Mouse (Mus musculus) right cerebral cortex, postnatal 36 days (tissue): ENCODE results near the gene Ubald2.
A peak's percentile ranks its signal among the peaks of the same experiment; 100 is the strongest.
"Not testable (repeated sequence)": the region's sequence is repeated elsewhere in the genome, so short reads cannot be mapped to it uniquely, and the experiment has no call there.

Experiments used
- DNase-seq, 2 experiments: peaks; one replicate each; pipeline ENCODE4 v3.0.0; 2022; ENCODE audit warnings: low spot score in 2 of 2, mixed read lengths in 1 of 2

The Ubald2 gene

GRCm38 (mm10) chr11:116459786-116460185 lies 25.9 kb downstream of the Ubald2 start:
- no peak for DNase-seq

GRCm38 (mm10) chr11:116463338-116463737 lies 29.4 kb downstream of the Ubald2 start:
- DNase-seq: no peak

- peak; percentile 56 to 71 for DNase-seq
Observed at GRCm38 (mm10) chr11:116463833-116464232, 29.9 kb downstream of the Ubald2 start.

- DNase-seq: no peak
Observed at GRCm38 (mm10) chr11:116466141-116466540, 32.2 kb downstream of the Ubald2 start, which contains the start of gene Qrich2. TSS of gene Qrich2 (minus strand) at chr11:116466241.

- not testable (repeated sequence) for DNase-seq
Observed at GRCm38 (mm10) chr11:116468338-116468737, 34.4 kb downstream of the Ubald2 start.

GRCm38 (mm10) chr11:116470249-116470648 lies 36.4 kb downstream of the Ubald2 start:
- DNase-seq: no peak

- no peak for DNase-seq
Observed at GRCm38 (mm10) chr11:116470896-116471295, 37.0 kb downstream of the Ubald2 start.

- no peak for DNase-seq
Observed at GRCm38 (mm10) chr11:116472275-116472674, 38.4 kb downstream of the Ubald2 start.

GRCm38 (mm10) chr11:116476041-116476440 lies 42.1 kb downstream of the Ubald2 start:
- DNase-seq: peak in 1 of 2 experiments; percentile 27

- DNase-seq: no peak
Observed at GRCm38 (mm10) chr11:116476696-116477095, 42.8 kb downstream of the Ubald2 start.

- DNase-seq: no peak
Observed at GRCm38 (mm10) chr11:116477160-116477759, 43.4 kb downstream of the Ubald2 start.

- no peak for DNase-seq
Observed at GRCm38 (mm10) chr11:116478978-116479377, 45.1 kb downstream of the Ubald2 start.

GRCm38 (mm10) chr11:116479832-116480231 lies 45.9 kb downstream of the Ubald2 start:
- DNase-seq: no peak

- DNase-seq: no peak
Observed at GRCm38 (mm10) chr11:116480975-116481374, 47.1 kb downstream of the Ubald2 start.

GRCm38 (mm10) chr11:116481776-116482175 lies 47.9 kb downstream of the Ubald2 start:
- no peak for DNase-seq

- no peak for DNase-seq
Observed at GRCm38 (mm10) chr11:116484261-116484660, 50.4 kb downstream of the Ubald2 start.

GRCm38 (mm10) chr11:116488207-116488606 lies 54.3 kb downstream of the Ubald2 start:
- no peak for DNase-seq
